Mouse (Mus musculus): ENCODE measurements around the gene Gchfr.

GRCm38 (mm10) chr2:119156681-119157572 lies 10.6 kb upstream of the Gchfr start, which contains the start of gene Rmdn3:
- no peak for TF ChIP-seq CTCF (IDR thresholded peaks at IDR 0.05; ENCODE audit: borderline replicate concordance, extremely low read depth, insufficient read depth, insufficient read length)
- peak; percentile 52; the same call in 1 of the 2 replicates for TF ChIP-seq POLR2A (IDR thresholded peaks at IDR 0.05; ENCODE audit: borderline replicate concordance, extremely low read depth, insufficient read depth, insufficient read length, poor library complexity, severe bottlenecking)
